25 mouse cellular contexts compared by ENCODE assay signal in the genomic region with DNA sequence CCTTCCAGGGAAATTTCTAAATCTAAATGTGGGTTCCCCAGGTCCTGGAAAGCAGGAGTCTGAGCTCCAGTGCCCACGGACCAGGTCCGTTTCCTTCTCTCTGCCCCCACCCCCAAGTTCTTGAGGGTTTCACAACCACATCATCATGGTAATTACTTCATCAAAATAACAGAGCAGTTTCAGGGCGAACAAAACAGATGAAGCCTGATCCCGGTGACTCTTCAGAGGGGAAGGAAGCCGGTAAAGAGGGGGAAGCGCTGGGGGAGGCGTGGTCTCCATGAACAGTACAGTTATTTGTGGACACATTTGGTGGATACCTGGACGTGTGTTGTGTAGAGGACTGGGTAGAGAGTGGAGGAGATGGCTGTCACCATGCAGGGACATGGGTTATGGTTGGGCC.
"Had no signal": no experiment of that assay in that cellular context is flagged by ENCODE, and none has a peak within 500 bp of the region (broad histone marks: within the 10 kb centered on the region; RNA-seq: fewer than 3 reads in every experiment).

No protein-coding gene starts in this region.

- H3K27ac ChIP-seq: kidney, postnatal 0 days; layer of hippocampus, adult 2 months; limb, embryonic 10.5 days; limb, embryonic 13.5 days; liver, embryonic 12.5 days; liver, embryonic 15.5 days; lung, embryonic 15.5 days; midbrain, embryonic 12.5 days; midbrain, embryonic 15.5 days; neural tube, embryonic 12.5 days; neural tube, embryonic 15.5 days; stomach, postnatal 0 days had no signal

- H3K9ac ChIP-seq: limb, embryonic 13.5 days; liver, embryonic 12.5 days; liver, embryonic 15.5 days; lung, embryonic 15.5 days; midbrain, embryonic 12.5 days; midbrain, embryonic 15.5 days; neural tube, embryonic 12.5 days; neural tube, embryonic 15.5 days had no signal

- H3K4me2 ChIP-seq: limb, embryonic 13.5 days; liver, embryonic 12.5 days; liver, embryonic 15.5 days; lung, embryonic 15.5 days; midbrain, embryonic 12.5 days; midbrain, embryonic 15.5 days; neural tube, embryonic 12.5 days; neural tube, embryonic 15.5 days had no signal

- ATAC-seq: liver, embryonic 12.5 days; midbrain, embryonic 15.5 days had no signal

- H3K36me3 ChIP-seq: limb, embryonic 10.5 days; limb, embryonic 13.5 days; liver, embryonic 12.5 days; liver, embryonic 15.5 days; lung, embryonic 15.5 days; midbrain, embryonic 12.5 days; midbrain, embryonic 15.5 days; neural tube, embryonic 12.5 days; neural tube, embryonic 15.5 days had no signal

- H3K4me1 ChIP-seq: liver, embryonic 15.5 days had no signal

- H3K9me3 ChIP-seq: limb, embryonic 10.5 days; limb, embryonic 13.5 days; liver, embryonic 12.5 days; liver, embryonic 15.5 days; lung, embryonic 15.5 days; midbrain, embryonic 12.5 days; midbrain, embryonic 15.5 days; neural tube, embryonic 12.5 days; neural tube, embryonic 15.5 days had no signal

- H3K4me3 ChIP-seq: layer of hippocampus, adult 2 months; limb, embryonic 10.5 days; limb, embryonic 13.5 days; liver, embryonic 12.5 days; liver, embryonic 15.5 days; lung, embryonic 15.5 days; midbrain, embryonic 12.5 days; midbrain, embryonic 15.5 days; neural tube, embryonic 12.5 days; neural tube, embryonic 15.5 days had no signal

- DNase-seq: kidney, adult 9 months; kidney, postnatal 25 days; layer of hippocampus, adult 9-11 months; liver; lung, adult 18-20 months; lung, postnatal 10 days; lung, postnatal 36 days; right cerebral cortex, adult 18-20 months; right cerebral cortex, postnatal 14 days; right cerebral cortex, postnatal 4 days; thymus, adult 2 months; thymus, postnatal 14 days; thymus, postnatal 4 days had no signal
